Mouse (Mus musculus) c-Kit-negative CD71-positive TER-119-positive erythroid progenitor cells, embryonic 14.5 days (primary cell): Measurements from ENCODE around the gene Stk39.
A peak's percentile ranks its signal among the peaks of the same experiment; 100 is the strongest.

Experiments
- DNase-seq: peaks from one replicate; pipeline ENCODE4 v3.0.0-alpha.2; 2013; ENCODE audit warnings: low read depth, low spot score

The Stk39 gene

GRCm38 (mm10) chr2:68382394-68383059, 89.5 kb downstream of the Stk39 start:
- DNase-seq = no peak

- DNase-seq = no peak
Measured at GRCm38 (mm10) chr2:68381881-68382280, 90.2 kb downstream of the Stk39 start.

- DNase-seq = no peak
Measured at GRCm38 (mm10) chr2:68381205-68381604, 90.9 kb downstream of the Stk39 start.

GRCm38 (mm10) chr2:68379631-68380030, 92.4 kb downstream of the Stk39 start:
- no peak for DNase-seq

GRCm38 (mm10) chr2:68378319-68378718, 93.7 kb downstream of the Stk39 start:
- no peak for DNase-seq

- DNase-seq = no peak
Measured at GRCm38 (mm10) chr2:68377251-68377681, 94.8 kb downstream of the Stk39 start.

- no peak for DNase-seq
Measured at GRCm38 (mm10) chr2:68376660-68377059, 95.4 kb downstream of the Stk39 start.

- DNase-seq = no peak
Measured at GRCm38 (mm10) chr2:68374202-68374601, 97.9 kb downstream of the Stk39 start.

- DNase-seq = no peak
Measured at GRCm38 (mm10) chr2:68371912-68372311, 100.2 kb downstream of the Stk39 start.

GRCm38 (mm10) chr2:68370326-68370725, 101.7 kb downstream of the Stk39 start:
- no peak for DNase-seq

GRCm38 (mm10) chr2:68369080-68369479, 103.0 kb downstream of the Stk39 start:
- DNase-seq = no peak

GRCm38 (mm10) chr2:68367944-68368343, 104.1 kb downstream of the Stk39 start:
- DNase-seq = no peak

GRCm38 (mm10) chr2:68366897-68367193, 105.2 kb downstream of the Stk39 start:
- no peak for DNase-seq

GRCm38 (mm10) chr2:68366091-68366896, 105.8 kb downstream of the Stk39 start:
- DNase-seq = no peak

- no peak for DNase-seq
Measured at GRCm38 (mm10) chr2:68365504-68365903, 106.6 kb downstream of the Stk39 start.

GRCm38 (mm10) chr2:68364181-68364900, 107.7 kb downstream of the Stk39 start:
- DNase-seq = no peak

- no peak for DNase-seq
Measured at GRCm38 (mm10) chr2:68363159-68363558, 108.9 kb downstream of the Stk39 start.

- DNase-seq = no peak
Measured at GRCm38 (mm10) chr2:68361701-68362100, 110.4 kb downstream of the Stk39 start.

- no peak for DNase-seq
Measured at GRCm38 (mm10) chr2:68350621-68351020, 121.4 kb downstream of the Stk39 start.

- peak; percentile 9 for DNase-seq
Measured at GRCm38 (mm10) chr2:68349593-68350383, 122.3 kb downstream of the Stk39 start.

- DNase-seq = no peak
Measured at GRCm38 (mm10) chr2:68348966-68349365, 123.1 kb downstream of the Stk39 start.
